Mouse (Mus musculus) v-Abl transformed pro-B cells (cell line): ENCODE data around the gene Gmpr2.

Source experiments
- in situ Hi-C, 2 experiments: fragments of 400-800 bp; cut with MboI; formaldehyde crosslinking; loops; one replicate each; pipeline ENCODE4 v1.15.1; 2025; ENCODE audit not compliant: unreplicated experiment in 2 of 2

The Gmpr2 gene

GRCm38 (mm10) chr14:55722438-55722945, 50.8 kb downstream of the Gmpr2 start:
- in situ Hi-C loops, result no loop called here

DNA sequence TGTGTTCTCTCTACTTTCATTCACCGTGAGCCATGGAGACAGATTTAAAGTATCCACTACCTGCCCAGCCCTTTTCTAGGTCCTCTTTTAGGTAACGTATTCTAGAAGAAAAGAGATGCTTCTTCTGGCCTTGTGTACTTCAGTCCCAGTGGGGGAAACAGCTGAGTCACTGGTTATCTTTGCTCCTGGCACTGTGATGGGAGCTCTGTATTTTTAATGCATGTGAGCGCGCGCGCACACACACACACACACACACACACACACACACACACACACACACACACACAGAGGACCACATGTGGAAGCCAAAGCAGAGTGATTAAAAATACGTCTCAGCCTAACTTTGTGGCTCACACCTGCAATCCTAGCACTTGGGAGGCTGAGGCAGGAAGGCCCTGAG, 51.7 kb downstream of the Gmpr2 start:
- in situ Hi-C loops, result no loop called here

GRCm38 (mm10) chr14:55724411-55724871, 52.7 kb downstream of the Gmpr2 start:
- in situ Hi-C loops, result no loop called here

- in situ Hi-C loops, result no loop called here
Measured at GRCm38 (mm10) chr14:55726261-55726660, 54.5 kb downstream of the Gmpr2 start.

DNA sequence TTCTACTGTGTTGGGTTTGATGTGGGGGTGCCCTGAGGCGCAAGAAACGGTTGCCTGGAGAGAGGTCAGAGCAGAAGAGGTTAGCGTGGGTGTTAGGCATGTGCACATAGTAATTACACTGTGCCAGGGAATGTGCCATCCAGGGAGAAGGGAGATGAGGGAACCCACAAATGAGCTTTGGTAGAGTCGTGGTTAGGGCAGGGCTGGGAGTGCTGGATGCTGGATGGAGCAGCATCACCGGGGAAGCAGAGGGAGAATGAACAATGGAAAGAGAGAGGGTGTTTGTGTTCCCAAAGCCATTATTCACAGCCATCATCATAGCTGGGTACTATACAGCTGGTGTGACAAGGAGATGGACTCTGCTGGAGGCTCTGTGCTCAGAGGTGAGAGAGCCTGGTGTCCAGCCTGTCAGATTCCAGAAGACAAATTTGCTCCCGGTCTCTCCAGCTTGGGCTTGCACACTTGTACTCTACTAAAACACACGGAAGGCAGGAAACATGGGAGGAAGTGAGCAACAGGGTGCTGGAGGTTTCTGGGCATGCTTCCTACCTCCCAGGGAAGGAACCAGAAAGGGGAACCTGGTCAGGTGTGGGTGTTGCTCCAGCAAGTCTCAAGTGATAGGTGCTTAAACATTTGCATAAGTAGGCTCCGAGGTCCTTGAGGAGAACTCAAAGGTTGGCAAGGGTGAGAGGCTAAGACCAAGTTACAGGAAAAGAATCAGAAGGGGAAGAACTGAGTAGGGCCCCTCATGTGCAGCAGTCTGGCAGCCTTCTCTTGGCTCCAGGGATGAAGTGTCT, 56.3 kb downstream of the Gmpr2 start:
- in situ Hi-C loops, result no loop called here
